Mouse (Mus musculus): Measurements from ENCODE around the gene Lmntd1. TPM values are rescaled to one million over a fixed set of nuclear protein-coding genes. Genes with fewer than 3 reads are reported as not detected.

Lmntd1 gene
- total RNA-seq, 2 experiments from 2014 or later = 0.23 to 0.29 TPM

- no peak for DNase-seq
These were observed 180.2 kb downstream of the Lmntd1 start for GRCm38 (mm10) chr6:145433897-145434296.

- no peak for DNase-seq
These were observed 181.1 kb downstream of the Lmntd1 start for GRCm38 (mm10) chr6:145432711-145433708.

GRCm38 (mm10) chr6:145431747-145432146 is 182.4 kb downstream of the Lmntd1 start:
- peak; percentile 4 for DNase-seq

GRCm38 (mm10) chr6:145427411-145427810 is 186.7 kb downstream of the Lmntd1 start:
- no peak for DNase-seq

GRCm38 (mm10) chr6:145426501-145426900 is 187.6 kb downstream of the Lmntd1 start:
- DNase-seq = no peak

GRCm38 (mm10) chr6:145424156-145424555 is 190.0 kb downstream of the Lmntd1 start:
- no peak for DNase-seq

- DNase-seq = no peak
These were observed 190.6 kb downstream of the Lmntd1 start for GRCm38 (mm10) chr6:145423484-145423883.

GRCm38 (mm10) chr6:145421666-145422065 is 192.5 kb downstream of the Lmntd1 start:
- no peak for DNase-seq

GRCm38 (mm10) chr6:145420407-145420806 is 193.7 kb downstream of the Lmntd1 start:
- DNase-seq = no peak

- no peak for DNase-seq
These were observed 195.3 kb downstream of the Lmntd1 start for GRCm38 (mm10) chr6:145418856-145419255.

- no peak for DNase-seq
These were observed 196.2 kb downstream of the Lmntd1 start for GRCm38 (mm10) chr6:145417720-145418440.

- DNase-seq = peak; percentile 70
These were observed 197.0 kb downstream of the Lmntd1 start for GRCm38 (mm10) chr6:145417014-145417719.

GRCm38 (mm10) chr6:145404369-145405051 is 209.6 kb downstream of the Lmntd1 start:
- DNase-seq = no peak

GRCm38 (mm10) chr6:145401140-145401539 is 213.0 kb downstream of the Lmntd1 start:
- DNase-seq = no peak

- no peak for DNase-seq
These were observed 216.2 kb downstream of the Lmntd1 start for GRCm38 (mm10) chr6:145397881-145398280.

GRCm38 (mm10) chr6:145396534-145396933 is 217.6 kb downstream of the Lmntd1 start:
- no peak for DNase-seq

- no peak for DNase-seq
These were observed 223.7 kb downstream of the Lmntd1 start for GRCm38 (mm10) chr6:145390421-145390820.

GRCm38 (mm10) chr6:145389904-145390303 is 224.2 kb downstream of the Lmntd1 start:
- DNase-seq = no peak

- DNase-seq = no peak
These were observed 226.7 kb downstream of the Lmntd1 start for GRCm38 (mm10) chr6:145387378-145387777.

GRCm38 (mm10) chr6:145382586-145383380 is 231.3 kb downstream of the Lmntd1 start:
- no peak for DNase-seq

GRCm38 (mm10) chr6:145380961-145381360 is 233.2 kb downstream of the Lmntd1 start:
- no peak for DNase-seq
